Mouse (Mus musculus) CH12.LX (cell line): ENCODE results near the gene Dync2li1.

Source experiments
- CHD2 ChIP-seq: IDR thresholded peaks from 2 replicates; pipeline ENCODE4 v1.6.1; 2011; ENCODE audit warnings: low read length, improper control_type of control experiment
- CTCF ChIP-seq, 2 experiments: IDR thresholded peaks in 1 of 2; conservative IDR thresholded peaks in 1 of 2; 2 replicates each; pipeline ENCODE4 v1.5.1; 2011 to 2012; ENCODE audit warnings: low read depth in 2 of 2, low read length in 2 of 2, improper control_type of control experiment in 1 of 2, inconsistent platforms in 1 of 2, mild to moderate bottlenecking in 1 of 2, moderate library complexity in 1 of 2
- E2F4 ChIP-seq: IDR thresholded peaks from 2 replicates; pipeline ENCODE4 v1.6.1; 2011; ENCODE audit warnings: low read depth, low read length, improper control_type of control experiment; ENCODE audit not compliant: insufficient replicate concordance
- EP300 ChIP-seq: IDR thresholded peaks from 2 replicates; pipeline ENCODE4 v1.6.1; 2011; ENCODE audit warnings: low read length, improper control_type of control experiment
- GABPA ChIP-seq: IDR thresholded peaks from 2 replicates; pipeline ENCODE4 v1.6.1; 2012; ENCODE audit warnings: low read depth, low read length, improper control_type of control experiment, inconsistent platforms; ENCODE audit not compliant: insufficient replicate concordance
- JUN ChIP-seq: IDR thresholded peaks from 2 replicates; pipeline ENCODE4 v1.6.1; 2011; ENCODE audit warnings: low read depth, mild to moderate bottlenecking, low read length, improper control_type of control experiment, moderate library complexity; ENCODE audit not compliant: insufficient read depth
- MAZ ChIP-seq: IDR thresholded peaks from 2 replicates; pipeline ENCODE4 v1.6.1; 2012; ENCODE audit warnings: low read depth, mild to moderate bottlenecking, inconsistent platforms, low read length, improper control_type of control experiment, moderate library complexity
- MYC ChIP-seq: IDR thresholded peaks from 2 replicates; pipeline ENCODE4 v1.6.1; 2011; ENCODE audit warnings: low read depth, mild to moderate bottlenecking, improper control_type of control experiment, low read length
- POLR2A ChIP-seq: IDR thresholded peaks from 2 replicates; pipeline ENCODE4 v1.6.1; 2011; ENCODE audit warnings: low read depth, mild to moderate bottlenecking, improper control_type of control experiment, low read length
- SMC3 ChIP-seq: IDR thresholded peaks from 2 replicates; pipeline ENCODE4 v1.6.1; 2011; ENCODE audit warnings: low read depth, low read length, improper control_type of control experiment
- TCF12 ChIP-seq: IDR thresholded peaks from 2 replicates; pipeline ENCODE4 v1.6.1; 2014; ENCODE audit warnings: low read depth, mild to moderate bottlenecking, inconsistent platforms, low read length, improper control_type of control experiment
- USF1 ChIP-seq: IDR thresholded peaks from 2 replicates; pipeline ENCODE4 v1.6.1; 2014; ENCODE audit warnings: low read depth, mild to moderate bottlenecking, inconsistent platforms, low read length, improper control_type of control experiment
- ZC3H11A ChIP-seq: IDR thresholded peaks from 2 replicates; pipeline ENCODE4 v1.6.1; 2012; ENCODE audit warnings: low read depth, mild to moderate bottlenecking, inconsistent platforms, low read length, improper control_type of control experiment
- ZKSCAN1 ChIP-seq: IDR thresholded peaks from 2 replicates; pipeline ENCODE4 v1.6.1; 2012; ENCODE audit warnings: low read depth, inconsistent platforms, low read length, improper control_type of control experiment, borderline replicate concordance

- no peak for TF ChIP-seq EP300
- TF ChIP-seq MYC, result no peak
- TF ChIP-seq ZKSCAN1, result no peak
- no peak for TF ChIP-seq POLR2A
- TF ChIP-seq ZC3H11A, result no peak
- TF ChIP-seq CHD2, result no peak
- no peak for TF ChIP-seq CTCF (conservative IDR thresholded peaks at IDR 0.05 in 1 of 2, IDR thresholded peaks at IDR 0.05 in 1 of 2; ENCODE audit: low read depth in 2 of 2, low read length in 2 of 2)
- no peak for TF ChIP-seq TCF12
- no peak for TF ChIP-seq GABPA
- no peak for TF ChIP-seq E2F4
- TF ChIP-seq SMC3, result no peak
- TF ChIP-seq JUN, result no peak
- TF ChIP-seq MAZ, result no peak
- TF ChIP-seq USF1, result no peak
Measured at GRCm38 (mm10) chr17:84667848-84668247, 41.6 kb downstream of the Dync2li1 start.
